Mouse (Mus musculus) mesoderm, embryonic 11.5 days (tissue): ENCODE measurements at regions not wholly inside any gene's neighbourhood (a gene's known extent, or its start where the extent isn't known, plus 50 kb on each side); places are given as distances from the start of the nearest gene placed in this dataset.

Experiments used
- DNase-seq: peaks from one replicate; pipeline ENCODE4 v3.0.0-alpha.2; 2012; ENCODE audit warnings: low read depth, low spot score

- no peak for DNase-seq
These were observed 190.5 kb downstream of the Pdgfra start for GRCm38 (mm10) chr5:75342599-75342998.

GRCm38 (mm10) chr5:75346836-75347773 lies 195.0 kb downstream of the Pdgfra start:
- no peak for DNase-seq

- DNase-seq = no peak
These were observed 195.7 kb downstream of the Pdgfra start for GRCm38 (mm10) chr5:75347774-75348116.

GRCm38 (mm10) chr5:75355266-75355665 lies 203.2 kb downstream of the Pdgfra start:
- no peak for DNase-seq

GRCm38 (mm10) chr5:75358869-75359268 lies 206.8 kb downstream of the Pdgfra start:
- DNase-seq = no peak

- no peak for DNase-seq
These were observed 210.9 kb upstream of the Kit start for GRCm38 (mm10) chr5:75363832-75364231.

GRCm38 (mm10) chr5:75367282-75367681 lies 207.4 kb upstream of the Kit start:
- DNase-seq = no peak

GRCm38 (mm10) chr5:75368691-75369090 lies 206.0 kb upstream of the Kit start:
- DNase-seq = no peak

GRCm38 (mm10) chr5:75372849-75373248 lies 201.9 kb upstream of the Kit start:
- no peak for DNase-seq

GRCm38 (mm10) chr5:75377311-75378300 lies 197.1 kb upstream of the Kit start:
- DNase-seq = no peak

- DNase-seq = no peak
These were observed 196.1 kb upstream of the Kit start for GRCm38 (mm10) chr5:75378655-75379054.

GRCm38 (mm10) chr5:75380340-75380739 lies 194.4 kb upstream of the Kit start:
- DNase-seq = no peak

- no peak for DNase-seq
These were observed 192.6 kb upstream of the Kit start for GRCm38 (mm10) chr5:75382138-75382537.

GRCm38 (mm10) chr5:75387886-75388454 lies 186.7 kb upstream of the Kit start:
- DNase-seq = no peak

- no peak for DNase-seq
These were observed 185.9 kb upstream of the Kit start for GRCm38 (mm10) chr5:75388699-75389260.

GRCm38 (mm10) chr5:75389433-75389971 lies 185.2 kb upstream of the Kit start:
- no peak for DNase-seq

GRCm38 (mm10) chr5:75398820-75399219 lies 175.9 kb upstream of the Kit start:
- DNase-seq = no peak

- no peak for DNase-seq
These were observed 173.0 kb upstream of the Kit start for GRCm38 (mm10) chr5:75401734-75402133.

GRCm38 (mm10) chr5:75402631-75403030 lies 172.1 kb upstream of the Kit start:
- no peak for DNase-seq

- DNase-seq = no peak
These were observed 171.2 kb upstream of the Kit start for GRCm38 (mm10) chr5:75403531-75403930.

GRCm38 (mm10) chr5:75404601-75405285 lies 170.0 kb upstream of the Kit start:
- DNase-seq = peak; percentile 35
